Mouse (Mus musculus) MEL-GATA-1-ER (cell line): ENCODE results near the gene Cd19.
A peak's percentile ranks its signal among the peaks of the same experiment; 100 is the strongest.
"Not testable (repeated sequence)": the region's sequence is repeated elsewhere in the genome, so short reads cannot be mapped to it uniquely, and the experiment has no call there.

Experiments used
- DNase-seq: peaks from one replicate; pipeline ENCODE4 v3.0.0-alpha.2; 2012; ENCODE audit warnings: low read depth; ENCODE audit errors: extremely low read depth

The Cd19 gene

GRCm38 (mm10) chr7:126435801-126436200 is 21.1 kb upstream of the Cd19 start:
- no peak for DNase-seq

GRCm38 (mm10) chr7:126434726-126435125 is 20.0 kb upstream of the Cd19 start:
- DNase-seq, result no peak

GRCm38 (mm10) chr7:126430167-126430566 is 15.5 kb upstream of the Cd19 start:
- no peak for DNase-seq

- no peak for DNase-seq
Measured at GRCm38 (mm10) chr7:126429503-126429898, 14.8 kb upstream of the Cd19 start.

- DNase-seq, result peak; percentile 43
Measured at GRCm38 (mm10) chr7:126428631-126429502, 14.2 kb upstream of the Cd19 start, which contains the start of gene Rabep2. Gene Rabep2, plus strand, starts transcription at chr7:126428759.

- peak; percentile 68 for DNase-seq
Measured at GRCm38 (mm10) chr7:126428154-126428553, 13.5 kb upstream of the Cd19 start.

GRCm38 (mm10) chr7:126427323-126427860 is 12.7 kb upstream of the Cd19 start:
- DNase-seq, result no peak

GRCm38 (mm10) chr7:126424161-126424560 is 9.5 kb upstream of the Cd19 start:
- no peak for DNase-seq

- DNase-seq, result no peak
Measured at GRCm38 (mm10) chr7:126421756-126422155, 7.1 kb upstream of the Cd19 start.

- DNase-seq, result no peak
Measured at GRCm38 (mm10) chr7:126418496-126418895, 3.8 kb upstream of the Cd19 start.

GRCm38 (mm10) chr7:126417606-126418005 is 2.9 kb upstream of the Cd19 start:
- no peak for DNase-seq

GRCm38 (mm10) chr7:126417045-126417444 is 2.4 kb upstream of the Cd19 start:
- DNase-seq, result no peak

GRCm38 (mm10) chr7:126416615-126417014 is 1.9 kb upstream of the Cd19 start:
- peak; percentile 50 for DNase-seq

- no peak for DNase-seq
Measured at GRCm38 (mm10) chr7:126411061-126411460, 3.6 kb downstream of the Cd19 start.

- DNase-seq, result no peak
Measured at GRCm38 (mm10) chr7:126408686-126409085, 6.0 kb downstream of the Cd19 start.

- DNase-seq, result not testable (repeated sequence)
Measured at GRCm38 (mm10) chr7:126402518-126402917, 12.2 kb downstream of the Cd19 start.

GRCm38 (mm10) chr7:126399548-126399947 is 15.1 kb downstream of the Cd19 start:
- peak; percentile 64 for DNase-seq

- DNase-seq, result no peak
Measured at GRCm38 (mm10) chr7:126397822-126398221, 16.9 kb downstream of the Cd19 start.

- DNase-seq, result no peak
Measured at GRCm38 (mm10) chr7:126397221-126397620, 17.5 kb downstream of the Cd19 start.

- DNase-seq, result peak; percentile 99
Measured at GRCm38 (mm10) chr7:126396298-126397119, 18.2 kb downstream of the Cd19 start, which contains the start of gene Nfatc2ip. Gene Nfatc2ip, minus strand, starts transcription at chr7:126396737.

GRCm38 (mm10) chr7:126392086-126392884 is 22.4 kb downstream of the Cd19 start:
- not testable (repeated sequence) for DNase-seq
